Mouse (Mus musculus) embryonic fibroblast, embryonic 13.5 days (primary cell): ENCODE results near the gene Klhl22.

ENCODE experiments used
- CTCF ChIP-seq: IDR thresholded peaks from 2 replicates; pipeline ENCODE4 v1.5.1; 2011; ENCODE audit warnings: mild to moderate bottlenecking, control low read depth, low read length, moderate library complexity, borderline replicate concordance; ENCODE audit not compliant: insufficient read depth
- POLR2A ChIP-seq: IDR thresholded peaks from 2 replicates; pipeline ENCODE4 v1.6.1; 2011; ENCODE audit warnings: low read depth, mild to moderate bottlenecking, control low read depth, low read length, moderate library complexity

- TF ChIP-seq POLR2A: no peak
- TF ChIP-seq CTCF: no peak
Measured at GRCm38 (mm10) chr16:17804449-17804912, 45.1 kb downstream of the Klhl22 start.
